Mouse (Mus musculus) CH12.LX (cell line): ENCODE results near the gene Tpm1.

Experiments
- CTCF ChIP-seq, 2 experiments: IDR thresholded peaks in 1 of 2; conservative IDR thresholded peaks in 1 of 2; 2 replicates each; pipeline ENCODE4 v1.5.1; 2011 to 2012; ENCODE audit warnings: low read depth in 2 of 2, low read length in 2 of 2, improper control_type of control experiment in 1 of 2, inconsistent platforms in 1 of 2, mild to moderate bottlenecking in 1 of 2, moderate library complexity in 1 of 2
- POLR2A ChIP-seq: IDR thresholded peaks from 2 replicates; pipeline ENCODE4 v1.6.1; 2011; ENCODE audit warnings: low read depth, mild to moderate bottlenecking, improper control_type of control experiment, low read length
- SIN3A ChIP-seq: IDR thresholded peaks from 2 replicates; pipeline ENCODE4 v1.6.1; 2012; ENCODE audit warnings: low read length, improper control_type of control experiment, inconsistent platforms
- USF2 ChIP-seq: conservative IDR thresholded peaks from 2 replicates; pipeline ENCODE4 v1.6.1; 2011; ENCODE audit warnings: low read depth, low read length, improper control_type of control experiment

DNA sequence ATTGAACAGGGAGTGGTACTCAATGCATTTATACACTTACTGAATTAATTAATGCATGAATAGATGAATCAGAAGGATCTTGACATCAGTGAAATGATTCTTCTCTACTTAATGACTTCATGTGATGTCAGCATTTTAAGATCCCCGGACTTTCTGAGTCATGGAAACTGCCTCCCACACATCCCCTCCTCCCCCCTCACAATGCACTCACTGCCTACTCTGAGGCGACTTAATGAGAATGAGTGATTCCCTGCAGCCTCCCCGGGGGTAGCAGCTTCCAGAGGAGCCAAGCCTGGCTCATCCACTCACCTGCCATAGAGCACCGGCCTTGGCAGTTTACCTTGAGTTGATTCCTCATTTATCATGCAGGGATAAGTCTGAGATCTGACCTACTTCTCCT, 46.0 kb downstream of the Tpm1 start:
- TF ChIP-seq USF2 (no peak), CTCF (conservative IDR thresholded peaks at IDR 0.05 in 1 of 2, IDR thresholded peaks at IDR 0.05 in 1 of 2; ENCODE audit: low read depth in 2 of 2, low read length in 2 of 2) (no peak), POLR2A (no peak), SIN3A (no peak)
